Mouse (Mus musculus) frontal cortex, adult (tissue): ENCODE results near the gene Smr2.
"Not testable (repeated sequence)": the region's sequence is repeated elsewhere in the genome, so short reads cannot be mapped to it uniquely, and the experiment has no call there.

Experiments used
- ATAC-seq: cut with Nextera tagmentation; 2 replicates; pipeline ENCODE4 v1.9.2; 2017; ENCODE audit warnings: mild to moderate bottlenecking, moderate library complexity, mixed read lengths; ENCODE audit not compliant: low TSS enrichment

Gene Smr2

DNA sequence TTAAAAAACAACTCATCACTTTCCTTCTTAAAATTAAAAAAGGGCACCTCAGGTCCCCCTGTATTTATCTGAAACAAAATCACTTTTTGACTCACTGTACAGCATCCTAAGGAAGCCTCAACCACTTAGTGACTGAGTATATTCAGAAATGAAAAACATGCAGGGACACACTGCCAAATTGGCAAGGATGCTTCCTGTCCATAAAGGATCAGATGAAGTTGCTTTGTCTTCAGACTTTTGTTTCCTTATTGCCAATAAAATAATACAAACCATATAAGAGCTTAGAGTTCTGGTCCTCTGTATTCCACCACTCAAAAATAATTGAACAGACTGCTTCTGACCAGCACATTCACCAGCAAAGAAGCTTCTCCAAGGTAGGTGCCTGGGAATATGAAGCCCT lies at the start of gene Smr2:
Gene Smr2, plus strand, starts transcription at position 301 of the 400 bp plus-strand sequence.
- ATAC-seq = not testable (repeated sequence)

DNA sequence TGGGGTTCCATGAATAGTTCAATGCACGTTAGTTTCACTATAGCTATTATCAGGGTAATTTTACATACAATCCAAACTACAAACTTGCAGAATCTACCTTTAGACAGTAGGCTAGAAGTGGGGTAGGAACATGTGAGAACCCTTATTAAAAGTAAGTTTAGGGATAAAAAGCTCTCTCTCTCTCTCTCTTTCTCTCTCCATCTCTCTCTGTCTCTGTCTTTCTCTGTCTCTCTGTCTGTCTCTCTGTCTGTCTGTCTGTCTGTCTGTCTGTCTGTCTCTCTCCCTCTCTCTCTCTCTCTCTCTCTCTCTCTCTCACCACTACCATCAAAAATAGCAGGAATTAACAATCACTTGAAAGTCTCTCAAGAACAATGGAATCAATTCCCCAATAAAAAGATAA lies 25.1 kb downstream of the Smr2 start, which contains the start of gene Gm11116:
Gene Gm11116, minus strand, starts transcription at position 101 of the 400 bp plus-strand sequence.
- ATAC-seq = no peak

DNA sequence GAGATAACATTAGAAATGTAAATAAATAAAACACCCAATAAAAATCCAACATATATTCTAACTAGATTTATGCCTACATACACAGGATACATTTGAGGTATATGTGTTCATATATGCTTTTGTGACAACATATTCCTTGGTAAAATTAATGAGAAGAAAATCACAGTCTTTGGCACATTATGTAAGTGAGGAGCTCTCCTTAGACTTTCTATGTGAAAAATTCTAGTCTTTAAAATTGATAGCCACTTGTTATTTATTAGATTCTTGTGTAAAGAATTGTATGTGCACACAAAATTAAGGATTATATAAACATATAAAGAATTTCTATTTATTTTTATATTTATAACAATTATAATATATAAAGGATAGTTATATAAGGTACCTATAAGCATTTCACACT lies 67.6 kb downstream of the Smr2 start, which contains the start of gene Gm11115:
Gene Gm11115, minus strand, starts transcription at position 101 of the 400 bp plus-strand sequence.
- no peak for ATAC-seq
